Mouse (Mus musculus) lung, postnatal 0 days (tissue): Measurements from ENCODE around the gene Gmppb. TPM values are rescaled to one million over a fixed set of nuclear protein-coding genes. Genes with fewer than 3 reads are reported as not detected.
A peak's percentile ranks its signal among the peaks of the same experiment; 100 is the strongest.
"Not testable (repeated sequence)": the region's sequence is repeated elsewhere in the genome, so short reads cannot be mapped to it uniquely, and the experiment has no call there.

Experiments
- ATAC-seq: fragments of 200-750 bp; cut with Nextera tagmentation; 2 replicates; pipeline ENCODE4 v1.8.0; 2017; ENCODE audit warnings: moderate library complexity
- DNase-seq: peaks from one replicate; pipeline ENCODE4 v3.0.0-alpha.2; 2016; ENCODE audit warnings: low spot score
- H3K27ac ChIP-seq: fragments of 300-500 bp; sonication (generic); 2 replicates; pipeline ENCODE4 v1.5.1; 2014; ENCODE audit warnings: antibody characterized with exemption, mild to moderate bottlenecking, low read length, mixed read lengths
- H3K27me3 ChIP-seq: fragments of 300-500 bp; sonication (generic); replicated peaks from 2 replicates; pipeline ENCODE4 v1.6.1; 2014; ENCODE audit warnings: low read length, mixed read lengths; ENCODE audit not compliant: insufficient read depth
- H3K36me3 ChIP-seq: fragments of 300-500 bp; sonication (generic); 2 replicates; pipeline ENCODE4 v1.6.1; 2014; ENCODE audit warnings: low read length, mixed read lengths; ENCODE audit not compliant: insufficient read depth
- H3K4me1 ChIP-seq: fragments of 300-500 bp; sonication (generic); 2 replicates; pipeline ENCODE4 v1.6.1; 2014; ENCODE audit warnings: antibody characterized with exemption, low read depth, low read length, mixed read lengths; ENCODE audit not compliant: insufficient read depth
- H3K4me2 ChIP-seq: fragments of 300-500 bp; sonication (generic); replicated peaks from 2 replicates; pipeline ENCODE4 v1.6.1; 2014; ENCODE audit warnings: low read depth, mild to moderate bottlenecking, low read length, moderate library complexity, mixed read lengths
- H3K4me3 ChIP-seq: fragments of 300-500 bp; sonication (generic); 2 replicates; pipeline ENCODE4 v1.5.1; 2014; ENCODE audit warnings: low read depth, low read length
- H3K9ac ChIP-seq: fragments of 300-500 bp; sonication (generic); replicated peaks from 2 replicates; pipeline ENCODE4 v1.6.1; 2014; ENCODE audit warnings: low read depth, mild to moderate bottlenecking
- H3K9me3 ChIP-seq: fragments of 300-500 bp; sonication (generic); 2 replicates; pipeline ENCODE4 v1.6.1; 2016; ENCODE audit warnings: low read length, mixed read lengths
- CTCF ChIP-seq: IDR thresholded peaks from 2 replicates; pipeline ENCODE4 v1.5.1; 2016; ENCODE audit warnings: antibody characterized with exemption, mild to moderate bottlenecking
- EP300 ChIP-seq: IDR thresholded peaks from 2 replicates; pipeline ENCODE4 v1.6.1; 2016; ENCODE audit warnings: antibody characterized with exemption, mild to moderate bottlenecking, control low read depth
- WGBS: fragments of 180-500 bp; shearing (Covaris S2); extraction: QIAGEN DNeasy Blood & Tissue Kit; methylation state at CpG from one replicate; pipeline ENCODE4 v1.1.7; 2014; 5-methylcytosine and 5-hydroxymethylcytosine counted together
- polyA plus RNA-seq: library from polyadenylated mRNA; unstranded; fragments of >200 nt; fragmentation: Nextera tagmentation; extraction: Ambion mirVana; gene quantifications from 2 replicates; pipeline ENCODE4 v1.2.1, GENCODE M21; 2015

Gmppb gene
- polyA plus RNA-seq, 1 experiment from 2014 or later = 26.5 TPM

DNA sequence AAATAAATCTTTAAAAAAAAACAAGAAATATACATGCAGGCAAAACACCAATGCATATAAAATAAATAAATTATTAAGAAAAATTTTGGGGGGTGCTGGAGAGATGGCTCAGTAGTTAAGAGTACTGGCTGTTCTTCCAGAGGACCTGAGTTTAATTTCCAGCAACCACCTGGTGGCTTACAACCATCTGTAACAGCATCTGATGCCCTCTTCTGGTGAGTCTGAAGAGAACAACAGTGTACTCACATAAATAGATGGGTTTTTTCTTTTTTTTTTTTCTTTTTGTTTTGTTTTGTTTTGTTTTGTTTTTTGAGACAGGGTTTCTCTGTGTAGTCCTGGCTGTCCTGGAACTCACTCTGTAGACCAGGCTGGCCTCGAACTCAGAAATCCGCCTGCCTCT, 35.5 kb upstream of the Gmppb start:
- H3K9me3 ChIP-seq, H3K9ac ChIP-seq, H3K4me3 ChIP-seq, H3K27ac ChIP-seq, DNase-seq, H3K27me3 ChIP-seq, H3K4me1 ChIP-seq, ATAC-seq, H3K36me3 ChIP-seq, H3K4me2 ChIP-seq: not testable (repeated sequence)
- TF ChIP-seq CTCF = peak; percentile 26; the same call in 1 of the 2 replicates
- WGBS = 100% methylated on average over 2 of the region's 2 CpGs

DNA sequence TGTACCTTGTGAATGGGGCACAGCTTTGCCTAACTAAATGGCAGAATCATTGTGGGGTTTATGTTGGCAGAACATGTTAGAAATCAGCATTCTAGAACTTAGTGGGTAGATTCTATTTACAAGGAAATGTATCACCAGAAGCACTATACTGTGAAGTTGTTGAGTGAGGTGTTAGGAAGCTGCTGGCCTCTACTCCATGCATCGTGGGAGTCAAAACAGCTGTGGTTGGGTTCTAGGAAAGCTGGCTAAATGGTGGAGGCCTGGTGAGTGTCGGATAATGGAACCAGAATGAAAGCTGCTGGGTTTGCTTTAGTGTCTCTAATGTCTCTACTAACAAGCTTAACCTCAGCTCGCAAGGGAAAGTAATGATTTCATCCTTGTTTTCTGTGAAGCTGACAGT, 31.9 kb upstream of the Gmppb start:
- DNase-seq = no peak
- H3K9me3 ChIP-seq = no peaks in the 10 kb centered on the region
- no peaks in the 10 kb centered on the region for H3K4me1 ChIP-seq
- ATAC-seq = no peak
- no peak overlapping the region for H3K4me3 ChIP-seq
- no peak overlapping the region for H3K27ac ChIP-seq
- H3K27me3 ChIP-seq = no peaks in the 10 kb centered on the region
- H3K9ac ChIP-seq = no peak overlapping the region
- no peak for TF ChIP-seq EP300
- no peak for TF ChIP-seq CTCF
- no peaks in the 10 kb centered on the region for H3K36me3 ChIP-seq
- WGBS = 86% methylated on average over 3 of the region's 3 CpGs
- no peak overlapping the region for H3K4me2 ChIP-seq

DNA sequence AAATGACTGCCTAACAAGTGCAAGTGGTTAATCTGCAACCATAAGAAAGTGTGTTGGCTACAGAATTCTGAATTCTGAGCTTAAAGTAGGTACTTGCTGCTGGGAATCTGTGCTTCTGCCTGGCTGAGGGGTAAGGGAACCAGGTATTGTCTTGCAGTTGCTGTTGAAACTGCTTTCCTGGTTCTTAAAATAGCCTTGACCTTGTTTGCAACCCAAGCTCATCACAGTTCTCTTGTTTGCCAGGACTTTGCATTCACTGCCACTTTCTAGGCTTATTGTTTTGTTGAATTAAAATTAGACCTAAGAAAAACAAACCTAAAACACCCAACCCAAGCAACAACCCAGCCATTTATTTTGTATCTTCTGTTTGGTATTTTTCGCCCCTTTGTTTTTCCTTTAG, 28.3 kb upstream of the Gmppb start:
- Histone ChIP-seq H3K4me1 (no peaks in the 10 kb centered on the region), H3K27ac (no peak overlapping the region), H3K9ac (no peak overlapping the region), H3K36me3 (peaks cover 8% of the 10 kb centered on the region), H3K27me3 (no peaks in the 10 kb centered on the region), H3K4me2 (no peak overlapping the region), H3K9me3 (no peaks in the 10 kb centered on the region), H3K4me3 (no peak overlapping the region)
- no peak for DNase-seq
- TF ChIP-seq EP300 (no peak), CTCF (no peak)
- no peak for ATAC-seq
- WGBS = 91% methylated on average over 1 of the region's 1 CpGs

DNA sequence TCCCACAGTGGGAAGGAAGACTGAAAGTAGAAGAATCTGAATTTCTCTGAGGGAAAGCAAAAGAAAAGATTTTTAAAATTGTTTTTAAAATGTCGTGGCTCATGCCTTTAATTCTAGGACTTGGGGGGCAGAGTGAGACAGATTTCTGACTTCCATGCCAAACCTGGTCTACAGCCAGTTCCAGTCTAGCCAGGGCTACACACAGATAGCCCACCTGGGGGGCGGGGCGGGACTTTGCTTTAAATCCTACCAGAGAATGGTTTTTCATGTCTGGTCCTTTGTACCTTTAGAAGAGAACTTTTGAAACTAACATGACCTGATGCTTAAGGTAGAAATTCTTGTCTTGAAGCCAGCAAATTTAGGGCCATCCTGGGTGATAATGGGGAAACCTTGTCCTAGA, 25.8 kb upstream of the Gmppb start:
- ATAC-seq = no peak
- TF ChIP-seq CTCF (no peak), EP300 (no peak)
- WGBS = 81% methylated on average over 3 of the region's 3 CpGs

DNA sequence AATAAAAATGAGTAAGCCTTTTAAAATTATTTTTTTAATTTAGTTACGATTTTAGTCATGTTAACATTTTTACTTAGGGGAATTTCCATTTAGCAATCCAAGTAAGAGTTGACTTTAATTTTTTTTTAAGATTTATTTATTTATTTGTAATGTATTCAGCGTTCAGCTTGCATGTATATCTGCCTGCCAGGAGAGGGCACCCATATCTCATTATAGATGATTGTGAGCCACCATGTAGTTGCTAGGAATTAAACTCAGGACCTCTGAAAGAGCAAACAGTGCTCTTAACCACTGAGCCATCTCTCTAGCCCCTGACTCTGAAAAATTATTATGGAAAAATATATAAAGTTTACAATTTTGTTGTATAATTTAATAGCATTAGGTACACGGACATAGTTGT, 22.5 kb upstream of the Gmppb start:
- 83% methylated on average over 3 of the region's 3 CpGs for WGBS
- Histone ChIP-seq H3K9ac (no peak overlapping the region), H3K4me2 (no peak overlapping the region), H3K27me3 (no peaks in the 10 kb centered on the region), H3K4me1 (no peaks in the 10 kb centered on the region), H3K9me3 (no peaks in the 10 kb centered on the region), H3K27ac (no peak overlapping the region), H3K4me3 (no peak overlapping the region), H3K36me3 (peaks cover 17% of the 10 kb centered on the region)
- ATAC-seq = no peak
- peak; percentile 42 for DNase-seq
- TF ChIP-seq EP300 = no peak
- peak; percentile 41; the same call in 1 of the 2 replicates for TF ChIP-seq CTCF

More for the DNA sequence above, 25.8 kb upstream of the Gmppb start:
- peaks cover 15% of the 10 kb centered on the region for H3K36me3 ChIP-seq
- no peak for DNase-seq
- H3K27ac ChIP-seq = no peak overlapping the region
- no peak overlapping the region for H3K9ac ChIP-seq
- H3K27me3 ChIP-seq = no peaks in the 10 kb centered on the region
- H3K4me3 ChIP-seq = no peak overlapping the region
- no peaks in the 10 kb centered on the region for H3K4me1 ChIP-seq
- H3K9me3 ChIP-seq = no peaks in the 10 kb centered on the region
- H3K4me2 ChIP-seq = no peak overlapping the region

DNA sequence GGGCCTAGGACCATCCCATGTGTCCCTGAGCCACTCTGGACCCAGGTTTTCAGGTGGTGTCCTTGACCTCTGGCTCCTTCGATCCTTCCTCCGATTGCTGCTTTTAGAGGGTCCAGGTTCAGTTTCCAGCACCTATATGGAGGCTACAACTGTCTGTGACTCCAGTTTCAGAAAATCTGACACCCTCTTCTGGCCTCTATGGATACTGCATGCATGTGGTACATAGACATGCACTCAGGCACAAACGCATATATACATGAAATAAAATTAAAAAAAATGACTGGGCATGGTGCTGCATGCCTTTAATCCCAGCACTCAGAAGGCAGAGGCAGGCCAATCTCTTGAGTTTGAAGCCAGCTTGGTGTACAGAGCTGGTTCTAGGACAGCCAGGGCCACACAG, 21.2 kb upstream of the Gmppb start:
- Histone ChIP-seq H3K4me3 (no peak overlapping the region), H3K36me3 (peaks cover 17% of the 10 kb centered on the region), H3K27me3 (no peaks in the 10 kb centered on the region), H3K4me1 (no peaks in the 10 kb centered on the region), H3K4me2 (no peak overlapping the region), H3K27ac (no peak overlapping the region), H3K9me3 (no peaks in the 10 kb centered on the region), H3K9ac (no peak overlapping the region)
- TF ChIP-seq EP300 (no peak), CTCF (peak; percentile 29; the same call in 1 of the 2 replicates)
- no peak for ATAC-seq
- WGBS = 96% methylated on average over 3 of the region's 3 CpGs
- DNase-seq = no peak

DNA sequence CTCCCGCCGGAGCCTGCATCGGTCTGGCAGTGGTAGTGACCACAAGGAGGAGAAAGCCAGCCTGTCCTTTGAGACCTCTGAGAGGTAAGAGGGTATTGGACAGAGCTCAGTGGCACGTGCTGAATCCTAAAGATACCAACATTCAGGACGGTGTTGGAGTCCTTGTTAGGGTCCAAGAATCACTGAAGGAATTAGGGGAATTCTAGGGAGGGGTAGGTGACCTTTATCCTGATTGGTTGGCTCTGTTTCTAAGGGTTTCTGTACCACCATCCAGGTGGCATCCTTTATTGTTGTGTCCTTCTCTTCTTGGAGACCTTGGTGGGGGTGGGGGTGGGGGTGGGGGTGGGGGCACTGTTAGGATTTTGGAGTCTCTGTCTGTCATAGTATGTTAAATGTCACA, 16.9 kb upstream of the Gmppb start:
- Histone ChIP-seq H3K9me3 (no peaks in the 10 kb centered on the region), H3K4me1 (no peaks in the 10 kb centered on the region), H3K27ac (no peak overlapping the region), H3K4me2 (no peak overlapping the region), H3K9ac (no peak overlapping the region), H3K4me3 (no peak overlapping the region), H3K27me3 (no peaks in the 10 kb centered on the region), H3K36me3 (peaks cover 10% of the 10 kb centered on the region)
- no peak for TF ChIP-seq CTCF
- ATAC-seq (no peak), DNase-seq (no peak)
- 93% methylated on average over 5 of the region's 5 CpGs for WGBS
